Mouse (Mus musculus): Measurements from ENCODE around the gene Tmem18.

GRCm38 (mm10) chr12:30578019-30578418 is 6.2 kb upstream of the Tmem18 start:
- TF ChIP-seq CTCF (IDR thresholded peaks at IDR 0.05; ENCODE audit: control insufficient read depth, insufficient read depth, insufficient replicate concordance, low read depth, low read length) = peak; percentile 10; the same call in 1 of the 2 replicates
- TF ChIP-seq POLR2A (IDR thresholded peaks at IDR 0.05; ENCODE audit: control insufficient read depth, low read depth, low read length) = no peak

Measured in testis, adult 2 months (tissue).